Mouse (Mus musculus) testis, adult 2 months (tissue): ENCODE data around the gene Trpm1.

Experiments used
- CTCF ChIP-seq: fragments of 200-500 bp; IDR thresholded peaks from 2 replicates; pipeline ENCODE4 v1.5.1; 2012; ENCODE audit warnings: low read depth, mild to moderate bottlenecking, inconsistent platforms, low read length, moderate library complexity; ENCODE audit not compliant: control insufficient read depth, insufficient read depth, insufficient replicate concordance
- POLR2A ChIP-seq: fragments of 200-500 bp; IDR thresholded peaks from 2 replicates; pipeline ENCODE4 v1.6.1; 2012; ENCODE audit warnings: low read depth, mild to moderate bottlenecking, inconsistent platforms, low read length, moderate library complexity; ENCODE audit not compliant: control insufficient read depth

- TF ChIP-seq CTCF (no peak), POLR2A (no peak)
These were observed 3.9 kb upstream of the Trpm1 start for GRCm38 (mm10) chr7:64149747-64150146.
